Mouse (Mus musculus) intestine, embryonic 14.5 days (tissue): ENCODE measurements around the gene Atg2b. TPM values are rescaled to one million over a fixed set of nuclear protein-coding genes. Genes with fewer than 3 reads are reported as not detected.

ENCODE experiments used
- ATAC-seq: fragments of 200-750 bp; cut with Nextera tagmentation; replicated peaks from 2 replicates; pipeline ENCODE4 v1.8.0; 2017; ENCODE audit warnings: low read depth, moderate number of reproducible peaks, moderate TSS enrichment, moderate library complexity; ENCODE audit not compliant: low FRiP score, low TSS enrichment
- DNase-seq: peaks from one replicate; pipeline ENCODE4 v3.0.0-alpha.2; 2018; ENCODE audit warnings: low spot score
- H3K27ac ChIP-seq: fragments of 300-500 bp; sonication (generic); 2 replicates; pipeline ENCODE4 v1.5.1; 2014; ENCODE audit warnings: low read depth, mild to moderate bottlenecking, control low read depth
- H3K27me3 ChIP-seq: fragments of 300-500 bp; sonication (generic); replicated peaks from 2 replicates; pipeline ENCODE4 v1.6.1; 2014; ENCODE audit warnings: low read length, control low read depth; ENCODE audit not compliant: control insufficient read depth, insufficient read depth
- H3K36me3 ChIP-seq: fragments of 300-500 bp; sonication (generic); 2 replicates; pipeline ENCODE4 v1.6.1; 2014; ENCODE audit warnings: low read length, control low read depth; ENCODE audit not compliant: control insufficient read depth, insufficient read depth
- H3K4me1 ChIP-seq: fragments of 300-500 bp; sonication (generic); replicated peaks from 2 replicates; pipeline ENCODE4 v1.6.1; 2014; ENCODE audit warnings: low read length, control low read depth, mixed read lengths; ENCODE audit not compliant: control insufficient read depth, insufficient read depth
- H3K4me2 ChIP-seq: fragments of 300-500 bp; sonication (generic); 2 replicates; pipeline ENCODE4 v1.6.1; 2014; ENCODE audit warnings: low read length
- H3K4me3 ChIP-seq: fragments of 300-500 bp; sonication (generic); 2 replicates; pipeline ENCODE4 v1.5.1; 2014; ENCODE audit warnings: low read depth, low read length, control low read depth, mixed read lengths
- H3K9ac ChIP-seq: fragments of 300-500 bp; sonication (generic); 2 replicates; pipeline ENCODE4 v1.6.1; 2014; ENCODE audit warnings: mild to moderate bottlenecking, low read length
- H3K9me3 ChIP-seq: fragments of 300-500 bp; sonication (generic); 2 replicates; pipeline ENCODE4 v1.6.1; 2016; ENCODE audit warnings: low read length, control low read depth; ENCODE audit not compliant: control insufficient read depth
- WGBS: fragments of 180-500 bp; shearing (Covaris S2); extraction: QIAGEN DNeasy Blood & Tissue Kit; methylation state at CpG from one replicate; pipeline ENCODE4 v1.1.7; 2014; 5-methylcytosine and 5-hydroxymethylcytosine counted together
- polyA plus RNA-seq: library from polyadenylated mRNA; unstranded; fragments of >200 nt; fragmentation: Nextera tagmentation; extraction: Ambion mirVana; gene quantifications from 2 replicates; pipeline ENCODE4 v1.2.1, GENCODE M21; 2014

The Atg2b gene
- polyA plus RNA-seq, 1 experiment from 2014 or later, result 17.8 TPM

DNA sequence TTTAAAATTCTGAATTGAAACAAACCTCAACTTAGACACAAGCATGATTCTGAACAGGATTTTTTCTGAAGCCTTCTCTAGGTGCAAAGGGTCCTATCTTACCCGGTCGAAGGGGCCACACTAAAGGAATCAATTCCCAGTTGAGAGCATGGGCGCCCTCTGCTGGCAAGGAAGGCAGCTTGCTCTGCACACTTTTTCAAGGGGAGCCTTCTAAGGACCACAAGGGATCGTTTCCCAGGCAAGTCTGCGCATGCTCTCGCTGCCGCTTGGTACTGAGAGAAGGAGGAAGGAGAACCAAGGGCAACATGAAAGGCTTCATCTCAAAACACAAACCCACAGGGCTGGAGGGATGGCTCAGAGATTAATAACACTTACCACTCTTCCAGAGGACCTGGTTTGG, 73.3 kb downstream of the Atg2b start:
- H3K9me3 ChIP-seq, result no peaks in the 10 kb centered on the region
- no peak overlapping the region for H3K4me3 ChIP-seq
- H3K36me3 ChIP-seq, result peaks cover 22% of the 10 kb centered on the region
- DNase-seq (peak; percentile 89), ATAC-seq (no peak; the same call in 1 of the 2 replicates)
- WGBS, result 13% methylated on average over 7 of the region's 7 CpGs
- H3K4me2 ChIP-seq, result no peak overlapping the region
- H3K27me3 ChIP-seq, result no peaks in the 10 kb centered on the region
- H3K27ac ChIP-seq, result no peak overlapping the region
- H3K4me1 ChIP-seq, result no peaks in the 10 kb centered on the region
- H3K9ac ChIP-seq, result no peak overlapping the region

DNA sequence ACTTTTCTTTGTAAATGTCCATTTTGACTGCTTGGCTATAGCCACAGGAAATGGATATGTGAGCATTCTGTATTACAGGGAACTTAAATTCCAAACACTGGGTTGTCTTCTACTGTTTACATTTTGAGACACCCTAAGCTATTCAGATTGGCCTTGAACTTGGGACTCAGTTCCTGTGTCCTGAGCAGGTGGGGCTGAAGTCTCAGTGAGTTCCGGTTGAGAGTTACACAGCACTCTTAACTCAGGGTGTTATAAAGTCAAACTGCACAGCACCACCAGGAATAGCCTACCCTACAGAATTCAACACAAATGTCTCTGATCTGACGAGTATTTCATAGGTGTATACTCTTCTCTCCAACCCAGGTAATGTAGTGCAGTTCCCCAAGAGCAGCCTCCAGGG, 74.0 kb downstream of the Atg2b start:
- peak; percentile 16; the same call in 1 of the 2 replicates for ATAC-seq
- Histone ChIP-seq H3K9me3 (no peaks in the 10 kb centered on the region), H3K27me3 (no peaks in the 10 kb centered on the region), H3K36me3 (peaks cover 15% of the 10 kb centered on the region), H3K4me3 (no peak overlapping the region), H3K27ac (no peak overlapping the region), H3K9ac (no peak overlapping the region), H3K4me2 (no peak overlapping the region), H3K4me1 (no peaks in the 10 kb centered on the region)
- DNase-seq, result no peak
- 85% methylated on average over 2 of the region's 2 CpGs for WGBS

DNA sequence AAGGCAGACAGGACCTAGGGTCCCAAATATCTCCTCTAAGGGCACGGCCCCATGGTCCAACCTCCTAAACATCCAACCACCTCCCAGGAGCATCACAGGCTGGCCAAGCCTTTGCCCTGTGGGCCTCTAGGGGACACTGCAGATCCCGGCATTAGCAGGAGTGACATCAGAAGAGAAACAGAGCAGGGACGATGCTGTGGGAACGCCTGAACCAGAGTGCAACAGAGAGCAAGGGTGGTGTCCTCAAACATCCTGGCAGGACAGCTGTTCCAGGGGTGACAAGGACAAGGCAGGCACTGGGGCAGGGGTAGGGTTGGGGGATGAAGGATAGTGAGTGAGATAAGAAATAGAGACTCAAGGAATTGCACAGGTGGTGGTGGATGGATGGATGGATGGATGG, 78.1 kb downstream of the Atg2b start:
- H3K27ac ChIP-seq, result no peak overlapping the region
- H3K4me2 ChIP-seq, result no peak overlapping the region
- DNase-seq, result no peak
- WGBS, result 68% methylated on average over 4 of the region's 4 CpGs
- H3K27me3 ChIP-seq, result no peaks in the 10 kb centered on the region
- no peaks in the 10 kb centered on the region for H3K4me1 ChIP-seq
- ATAC-seq, result no peak
- no peak overlapping the region for H3K9ac ChIP-seq
- no peaks in the 10 kb centered on the region for H3K36me3 ChIP-seq
- no peaks in the 10 kb centered on the region for H3K9me3 ChIP-seq
- H3K4me3 ChIP-seq, result no peak overlapping the region

DNA sequence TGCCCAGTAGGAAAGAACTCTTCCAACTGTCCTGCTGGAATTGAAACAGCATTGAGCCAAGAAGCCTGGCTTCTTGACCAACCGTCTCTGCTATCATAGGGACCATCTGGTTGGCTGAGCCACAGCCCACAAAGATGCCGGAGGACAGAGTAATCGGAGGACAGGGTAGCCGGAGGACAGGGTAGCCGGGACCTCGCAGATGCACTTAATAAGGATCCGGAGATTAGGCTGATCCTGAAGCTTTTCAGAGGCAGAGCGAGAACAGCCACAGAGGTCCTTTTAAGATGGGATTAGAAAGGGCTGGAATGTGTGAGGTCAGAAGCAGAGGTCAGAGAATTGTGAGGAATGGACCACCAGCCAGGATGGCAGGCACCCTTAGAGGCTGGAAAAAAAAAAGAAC, 79.8 kb downstream of the Atg2b start:
- 33% methylated on average over 8 of the region's 8 CpGs for WGBS
- ATAC-seq (no peak), DNase-seq (no peak)

DNA sequence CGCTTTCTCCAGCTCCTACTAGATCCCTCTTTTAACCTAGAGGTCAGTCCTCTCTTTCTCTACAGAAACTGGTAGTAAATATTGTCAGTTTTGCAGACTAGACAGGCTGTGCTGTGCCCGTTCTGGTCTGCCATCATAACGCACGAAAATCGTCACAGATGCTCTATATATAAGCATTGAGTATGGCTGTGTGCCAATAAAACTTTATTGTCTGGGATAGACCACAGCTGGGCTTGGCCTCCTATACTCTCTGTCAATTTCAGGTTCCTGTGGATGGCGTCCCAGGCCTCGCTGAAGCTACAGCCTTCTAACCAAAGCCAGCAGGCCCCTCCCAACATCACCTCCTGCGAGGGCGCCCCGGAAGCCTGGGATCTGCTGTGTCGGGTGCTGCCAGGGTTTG, 81.1 kb downstream of the Atg2b start:
- ATAC-seq (no peak), DNase-seq (no peak)
- no peak overlapping the region for H3K4me2 ChIP-seq
- H3K9ac ChIP-seq, result no peak overlapping the region
- no peaks in the 10 kb centered on the region; the same call in 1 of the 2 replicates for H3K4me1 ChIP-seq
- H3K9me3 ChIP-seq, result no peaks in the 10 kb centered on the region
- no peak overlapping the region for H3K27ac ChIP-seq
- H3K36me3 ChIP-seq, result no peaks in the 10 kb centered on the region
- no peak overlapping the region for H3K4me3 ChIP-seq
- H3K27me3 ChIP-seq, result no peaks in the 10 kb centered on the region
- WGBS, result 76% methylated on average over 11 of the region's 11 CpGs

More for the DNA sequence above, 79.8 kb downstream of the Atg2b start:
- H3K9me3 ChIP-seq, result no peaks in the 10 kb centered on the region
- H3K27me3 ChIP-seq, result no peaks in the 10 kb centered on the region
- no peak overlapping the region for H3K4me2 ChIP-seq
- H3K4me3 ChIP-seq, result no peak overlapping the region
- H3K4me1 ChIP-seq, result no peaks in the 10 kb centered on the region
- H3K9ac ChIP-seq, result no peak overlapping the region
- H3K27ac ChIP-seq, result no peak overlapping the region
- H3K36me3 ChIP-seq, result no peaks in the 10 kb centered on the region

DNA sequence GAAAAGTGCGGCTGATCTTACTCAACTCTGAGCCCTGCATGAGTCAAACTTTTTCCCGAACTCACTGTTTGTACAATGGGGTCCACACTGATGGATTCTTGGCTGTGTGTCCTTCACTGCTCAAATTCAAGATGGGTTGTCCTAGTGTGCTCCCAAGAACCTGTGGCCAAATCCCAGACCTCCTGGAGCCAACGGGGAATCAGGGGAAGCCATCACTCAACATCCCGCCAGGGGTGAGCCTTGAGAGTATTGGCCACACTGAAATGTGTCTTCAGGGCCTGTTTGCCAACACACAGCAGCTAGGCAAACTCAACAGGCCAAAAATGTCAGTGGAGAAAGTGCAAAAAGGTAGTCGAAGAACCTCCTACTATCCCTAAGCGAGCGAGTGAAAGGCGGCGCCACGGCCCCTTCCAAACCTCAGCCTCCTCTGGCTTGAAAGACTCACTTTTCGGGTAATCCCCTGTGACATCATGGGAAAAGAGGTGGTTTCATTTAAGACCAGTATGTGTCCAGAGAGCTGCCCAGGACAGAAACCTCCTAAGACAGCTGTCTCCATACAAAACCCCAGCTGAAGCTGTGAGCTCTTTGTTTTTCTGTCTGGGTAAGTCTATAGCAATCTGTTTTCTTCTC, 82.3 kb downstream of the Atg2b start, which contains the start of gene Bdkrb1:
Gene Bdkrb1 (plus strand): TSS at position 505 of the 630 bp plus-strand sequence.
- 85% methylated on average over 11 of the region's 11 CpGs for WGBS
- Histone ChIP-seq H3K9me3 (no peaks in the 10 kb centered on the region), H3K9ac (no peak within 1 kb of the TSS), H3K36me3 (no peaks in the 10 kb centered on the region), H3K4me1 (peaks cover 3% of the 10 kb centered on the region), H3K4me3 (no peak within 1 kb of the TSS), H3K4me2 (no peak within 1 kb of the TSS), H3K27me3 (no peaks in the 10 kb centered on the region), H3K27ac (no peak within 1 kb of the TSS)
- ATAC-seq (no peak), DNase-seq (no peak)

DNA sequence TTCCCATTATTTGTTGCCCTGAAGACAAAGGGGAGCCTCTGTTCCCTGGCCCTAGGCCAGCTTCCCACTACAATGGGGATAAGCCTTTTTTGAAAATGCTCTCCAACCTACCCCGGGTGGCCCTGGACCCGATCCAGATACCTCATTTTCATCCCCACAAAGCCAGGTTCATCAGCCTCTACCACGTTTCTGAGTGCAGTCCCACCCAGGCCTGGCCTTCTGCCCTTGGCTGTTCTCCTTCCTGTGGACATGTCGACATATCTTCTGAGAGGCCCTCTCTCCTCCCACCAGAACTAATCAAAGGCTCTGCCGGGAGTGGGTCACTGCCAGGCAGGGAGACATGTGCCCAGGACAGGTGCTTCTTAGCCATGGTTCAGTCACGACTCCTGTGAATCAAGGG, 83.4 kb downstream of the Atg2b start:
- Histone ChIP-seq H3K4me1 (peaks cover 4% of the 10 kb centered on the region), H3K36me3 (no peaks in the 10 kb centered on the region), H3K9me3 (no peaks in the 10 kb centered on the region), H3K4me3 (no peak overlapping the region), H3K9ac (no peak overlapping the region), H3K27ac (no peak overlapping the region), H3K4me2 (no peak overlapping the region), H3K27me3 (no peaks in the 10 kb centered on the region)
- 70% methylated on average over 6 of the region's 6 CpGs for WGBS
- ATAC-seq, result no peak
- DNase-seq, result no peak

DNA sequence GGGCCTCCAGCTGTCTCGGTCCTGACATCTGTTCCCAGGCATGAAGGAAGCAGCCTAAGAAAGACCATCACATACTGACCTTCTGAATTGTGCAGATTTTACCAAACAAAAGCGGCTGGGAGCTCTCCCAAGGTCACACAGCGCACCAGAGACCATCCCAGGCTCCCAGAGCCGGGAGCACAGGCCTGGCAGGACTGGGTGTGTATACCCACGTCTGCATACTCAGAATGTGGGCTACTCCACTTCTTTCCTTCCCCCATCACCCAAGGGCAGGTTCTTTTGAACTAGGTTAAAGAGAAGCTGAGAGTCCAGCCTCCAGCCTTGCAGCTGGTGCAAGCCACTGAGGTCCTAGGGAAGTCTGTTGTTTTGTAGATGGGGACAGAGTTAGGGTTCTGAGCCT, 85.9 kb downstream of the Atg2b start:
- Histone ChIP-seq H3K27ac (no peak overlapping the region), H3K36me3 (no peaks in the 10 kb centered on the region), H3K4me2 (no peak overlapping the region), H3K4me3 (no peak overlapping the region), H3K9me3 (no peaks in the 10 kb centered on the region), H3K9ac (no peak overlapping the region), H3K4me1 (peaks cover 4% of the 10 kb centered on the region), H3K27me3 (no peaks in the 10 kb centered on the region)
- ATAC-seq (no peak), DNase-seq (no peak)
- WGBS, result 61% methylated on average over 5 of the region's 5 CpGs

DNA sequence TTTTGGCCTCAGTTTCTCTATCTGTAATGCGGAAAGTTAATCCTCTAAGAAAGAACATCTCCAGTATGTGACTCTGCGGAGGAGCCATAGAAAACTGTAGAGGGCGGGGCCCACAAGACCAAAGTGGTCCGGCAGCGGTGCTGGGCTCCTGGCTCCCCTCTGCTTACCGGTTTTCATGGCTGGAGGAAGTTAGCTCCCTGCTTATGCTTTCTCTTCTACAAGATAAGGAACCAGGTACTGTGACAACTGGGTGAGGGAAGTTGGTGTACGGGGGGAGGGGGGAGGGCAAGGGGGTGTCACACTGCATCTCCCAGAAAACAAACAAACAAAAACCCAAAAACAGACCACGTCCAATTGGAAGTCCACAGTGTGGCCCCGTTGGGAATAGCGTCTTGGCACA, 86.5 kb downstream of the Atg2b start:
- no peak overlapping the region for H3K4me2 ChIP-seq
- peaks cover 4% of the 10 kb centered on the region for H3K4me1 ChIP-seq
- H3K9me3 ChIP-seq, result no peaks in the 10 kb centered on the region
- H3K9ac ChIP-seq, result no peak overlapping the region
- H3K36me3 ChIP-seq, result no peaks in the 10 kb centered on the region
- H3K27ac ChIP-seq, result no peak overlapping the region
- no peaks in the 10 kb centered on the region for H3K27me3 ChIP-seq
- no peak for ATAC-seq
- H3K4me3 ChIP-seq, result no peak overlapping the region
- DNase-seq, result no peak
- whole genome bisulfite sequencing, result 79% methylated on average over 10 of the region's 10 CpGs
